Mouse (Mus musculus) stomach, postnatal 0 days (tissue): ENCODE data around the gene Cmpk2. TPM values are rescaled to one million over a fixed set of nuclear protein-coding genes. Genes with fewer than 3 reads are reported as not detected.

Source experiments
- ATAC-seq: fragments of 200-750 bp; cut with Nextera tagmentation; 2 replicates; pipeline ENCODE4 v1.8.0; 2017; ENCODE audit not compliant: low FRiP score, low TSS enrichment
- DNase-seq: peaks from one replicate; pipeline ENCODE4 v3.0.0-alpha.2; 2016; ENCODE audit warnings: low spot score
- H3K27ac ChIP-seq: fragments of 300-500 bp; sonication (generic); replicated peaks from 2 replicates; pipeline ENCODE4 v1.5.1; 2014; ENCODE audit warnings: mild to moderate bottlenecking, control low read depth
- H3K27me3 ChIP-seq: fragments of 300-500 bp; sonication (generic); 2 replicates; pipeline ENCODE4 v1.6.1; 2014; ENCODE audit warnings: low read length; ENCODE audit not compliant: control insufficient read depth, insufficient read depth
- H3K36me3 ChIP-seq: fragments of 300-500 bp; sonication (generic); 2 replicates; pipeline ENCODE4 v1.6.1; 2014; ENCODE audit warnings: low read length, mixed read lengths; ENCODE audit not compliant: control insufficient read depth, insufficient read depth
- H3K4me1 ChIP-seq: fragments of 300-500 bp; sonication (generic); replicated peaks from 2 replicates; pipeline ENCODE4 v1.6.1; 2014; ENCODE audit warnings: antibody characterized with exemption; ENCODE audit not compliant: control insufficient read depth, insufficient read depth
- H3K4me2 ChIP-seq: fragments of 300-500 bp; sonication (generic); replicated peaks from 2 replicates; pipeline ENCODE4 v1.6.1; 2014; ENCODE audit warnings: low read depth, mild to moderate bottlenecking, control low read depth, moderate library complexity
- H3K4me3 ChIP-seq: fragments of 300-500 bp; sonication (generic); 2 replicates; pipeline ENCODE4 v1.5.1; 2014; ENCODE audit warnings: low read depth, low read length, control low read depth
- H3K9ac ChIP-seq: fragments of 300-500 bp; sonication (generic); 2 replicates; pipeline ENCODE4 v1.6.1; 2014; ENCODE audit warnings: mild to moderate bottlenecking, low read length, control low read depth, mixed read lengths
- H3K9me3 ChIP-seq: fragments of 300-500 bp; sonication (generic); 2 replicates; pipeline ENCODE4 v1.6.1; 2016; ENCODE audit warnings: low read length; ENCODE audit not compliant: control insufficient read depth
- CTCF ChIP-seq: IDR thresholded peaks from 2 replicates; pipeline ENCODE4 v1.5.1; 2016; ENCODE audit warnings: antibody characterized with exemption, low read depth, mild to moderate bottlenecking, moderate library complexity
- EP300 ChIP-seq: optimal IDR thresholded peaks from 2 replicates; pipeline ENCODE3; 2016; ENCODE audit warnings: antibody characterized with exemption
- WGBS: fragments of 180-500 bp; shearing (Covaris S2); extraction: QIAGEN DNeasy Blood & Tissue Kit; methylation state at CpG from one replicate; pipeline ENCODE4 v1.1.7; 2014; 5-methylcytosine and 5-hydroxymethylcytosine counted together
- polyA plus RNA-seq: library from polyadenylated mRNA; unstranded; fragments of >200 nt; fragmentation: Nextera tagmentation; extraction: Ambion mirVana; gene quantifications from 2 replicates; pipeline ENCODE4 v1.2.1, GENCODE M21; 2015

The Cmpk2 gene
- polyA plus RNA-seq, 1 experiment from 2014 or later, result 2.9 TPM

GRCm38 (mm10) chr12:26444054-26444453, 24.9 kb upstream of the Cmpk2 start:
- Histone ChIP-seq H3K4me2 (no peak overlapping the region), H3K9me3 (no peaks in the 10 kb centered on the region), H3K9ac (no peak overlapping the region), H3K4me3 (no peak overlapping the region), H3K27ac (no peak overlapping the region), H3K36me3 (no peaks in the 10 kb centered on the region), H3K4me1 (no peaks in the 10 kb centered on the region), H3K27me3 (no peaks in the 10 kb centered on the region)
- ATAC-seq (no peak), DNase-seq (peak; percentile 74)
- 0% methylated on average over 2 of the region's 2 CpGs for whole genome bisulfite sequencing
- no peak for TF ChIP-seq EP300
- peak; percentile 81 for TF ChIP-seq CTCF

GRCm38 (mm10) chr12:26444511-26444910, 24.5 kb upstream of the Cmpk2 start:
- Histone ChIP-seq H3K27me3 (no peaks in the 10 kb centered on the region), H3K9ac (no peak overlapping the region), H3K4me3 (no peak overlapping the region), H3K9me3 (no peaks in the 10 kb centered on the region), H3K4me2 (no peak overlapping the region), H3K27ac (no peak overlapping the region), H3K4me1 (no peaks in the 10 kb centered on the region), H3K36me3 (no peaks in the 10 kb centered on the region)
- DNase-seq, result no peak
- TF ChIP-seq EP300, result no peak
- WGBS, result 78% methylated on average over 2 of the region's 2 CpGs
- ATAC-seq, result no peak

DNA sequence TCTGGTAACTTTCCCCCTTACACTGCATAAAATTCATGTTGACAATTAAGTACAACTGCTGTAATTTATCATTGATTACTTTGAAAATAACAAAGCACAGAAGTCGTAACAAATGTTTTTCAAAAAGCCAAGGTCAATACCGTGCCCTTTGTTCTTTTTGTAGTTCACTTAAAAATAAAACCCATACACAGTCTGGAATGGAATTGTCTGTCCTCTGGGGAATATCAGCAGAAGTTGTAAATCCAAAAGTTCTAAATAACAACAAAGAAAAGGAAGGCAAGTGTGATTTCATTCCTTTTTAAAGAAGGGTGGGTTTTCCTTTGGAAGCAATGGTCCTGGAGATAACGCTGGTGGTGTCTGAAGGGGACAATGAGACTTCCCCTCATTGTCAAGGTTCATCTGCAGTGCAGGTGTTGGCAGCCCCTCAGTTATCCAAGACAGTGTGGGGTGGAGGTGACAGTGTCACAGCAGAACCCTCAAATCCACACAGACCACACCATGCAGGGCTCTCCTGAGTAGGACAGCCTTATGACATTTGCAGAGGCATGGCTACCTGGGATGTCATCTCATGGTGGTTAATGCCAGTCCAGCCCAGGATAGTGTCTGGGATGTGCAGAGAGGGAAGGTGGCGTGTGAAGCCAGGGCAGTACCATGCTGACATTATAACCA, 22.5 kb upstream of the Cmpk2 start:
- no peak for ATAC-seq
- Histone ChIP-seq H3K4me3 (no peak overlapping the region), H3K27ac (no peak overlapping the region), H3K9ac (no peak overlapping the region), H3K4me2 (no peak overlapping the region), H3K9me3 (no peaks in the 10 kb centered on the region), H3K4me1 (no peaks in the 10 kb centered on the region), H3K27me3 (no peaks in the 10 kb centered on the region), H3K36me3 (no peaks in the 10 kb centered on the region)
- DNase-seq, result no peak
- TF ChIP-seq EP300 (no peak), CTCF (no peak)
- 74% methylated on average over 4 of the region's 4 CpGs for WGBS

DNA sequence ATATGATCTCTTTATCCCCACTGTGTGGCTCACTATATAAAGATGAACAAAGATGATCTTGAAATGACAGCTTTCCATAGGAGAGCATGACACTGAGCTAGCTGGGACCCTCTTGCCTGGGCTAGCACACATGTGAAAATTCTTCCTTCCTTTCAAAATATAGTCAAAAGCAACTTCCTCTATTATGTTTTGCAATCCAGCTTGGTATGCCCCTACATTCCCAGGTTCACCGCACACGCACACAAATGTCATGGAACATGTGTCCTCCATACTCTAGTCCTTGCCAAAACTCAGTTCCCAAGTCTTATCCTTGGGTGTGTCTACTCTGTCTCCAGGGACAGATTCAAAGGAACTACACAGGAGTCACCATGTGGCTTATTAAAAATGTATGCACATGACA, 19.5 kb upstream of the Cmpk2 start:
- Histone ChIP-seq H3K27ac (no peak overlapping the region), H3K4me2 (no peak overlapping the region), H3K4me1 (no peaks in the 10 kb centered on the region), H3K9me3 (no peaks in the 10 kb centered on the region), H3K4me3 (no peak overlapping the region), H3K27me3 (no peaks in the 10 kb centered on the region), H3K36me3 (no peaks in the 10 kb centered on the region), H3K9ac (no peak overlapping the region)
- DNase-seq (no peak), ATAC-seq (no peak)
- TF ChIP-seq EP300 (no peak), CTCF (no peak)
- 96% methylated on average over 2 of the region's 2 CpGs for WGBS

DNA sequence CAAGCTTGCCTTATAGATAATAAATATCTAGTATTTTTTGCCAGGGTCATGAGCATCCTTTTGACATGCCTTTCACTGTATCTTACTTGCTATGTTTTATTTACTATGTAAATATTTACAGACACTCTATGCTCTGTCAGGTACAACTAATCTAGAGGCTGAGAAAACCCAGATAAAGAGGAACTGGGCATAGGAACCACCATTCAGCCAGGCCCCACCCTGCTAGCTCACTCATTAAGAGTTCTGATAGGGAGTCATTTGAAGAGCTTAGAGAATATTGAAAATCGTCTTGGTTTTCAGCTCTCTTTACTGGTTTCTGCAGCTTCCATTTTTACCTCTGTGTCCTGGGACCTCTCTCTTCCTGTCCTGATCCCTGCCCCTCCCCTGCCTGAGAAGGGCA, 17.9 kb upstream of the Cmpk2 start:
- no peak for ATAC-seq
- Histone ChIP-seq H3K4me3 (no peak overlapping the region), H3K27ac (no peak overlapping the region), H3K27me3 (no peaks in the 10 kb centered on the region), H3K36me3 (no peaks in the 10 kb centered on the region), H3K9me3 (no peaks in the 10 kb centered on the region), H3K9ac (no peak overlapping the region), H3K4me2 (no peak overlapping the region), H3K4me1 (peaks cover 3% of the 10 kb centered on the region; the same call in 1 of the 2 replicates)
- DNase-seq, result no peak
- no peak for TF ChIP-seq EP300
- no peak for TF ChIP-seq CTCF
- 22% methylated on average over 1 of the region's 1 CpGs for WGBS

- TF ChIP-seq CTCF (no peak), EP300 (no peak)
- Histone ChIP-seq H3K9ac (no peak overlapping the region), H3K27ac (no peak overlapping the region), H3K4me3 (no peak overlapping the region), H3K9me3 (no peaks in the 10 kb centered on the region), H3K27me3 (no peaks in the 10 kb centered on the region), H3K4me1 (peaks cover 5% of the 10 kb centered on the region), H3K4me2 (no peak overlapping the region), H3K36me3 (no peaks in the 10 kb centered on the region)
- DNase-seq (no peak), ATAC-seq (no peak)
- 67% methylated on average over 4 of the region's 4 CpGs for WGBS
Measured at GRCm38 (mm10) chr12:26452951-26453350, 16.1 kb upstream of the Cmpk2 start.
